Mouse (Mus musculus) midbrain, embryonic 10.5 days (tissue): ENCODE data around the gene Nf2. TPM values are rescaled to one million over a fixed set of nuclear protein-coding genes. Genes with fewer than 3 reads are reported as not detected.
"Not testable (repeated sequence)": the region's sequence is repeated elsewhere in the genome, so short reads cannot be mapped to it uniquely, and the experiment has no call there.

Experiments
- DNase-seq: peaks from one replicate; pipeline ENCODE4 v3.0.0-alpha.2; 2017; ENCODE audit warnings: low spot score
- H3K27ac ChIP-seq: fragments of 300-500 bp; sonication (generic); replicated peaks from 2 replicates; pipeline ENCODE4 v1.5.1; 2016; ENCODE audit warnings: mild to moderate bottlenecking
- H3K27me3 ChIP-seq: fragments of 300-500 bp; sonication (generic); 2 replicates; pipeline ENCODE4 v1.6.1; 2016; ENCODE audit warnings: low read depth, mild to moderate bottlenecking; ENCODE audit not compliant: poor library complexity, severe bottlenecking
- H3K36me3 ChIP-seq: fragments of 300-500 bp; sonication (generic); 2 replicates; pipeline ENCODE4 v1.6.1; 2016; ENCODE audit warnings: mild to moderate bottlenecking, moderate library complexity
- H3K4me1 ChIP-seq: fragments of 300-500 bp; sonication (generic); 2 replicates; pipeline ENCODE4 v1.6.1; 2016
- H3K4me3 ChIP-seq: fragments of 300-500 bp; sonication (generic); 2 replicates; pipeline ENCODE4 v1.5.1; 2016; ENCODE audit warnings: mild to moderate bottlenecking, moderate library complexity
- H3K9me3 ChIP-seq: fragments of 300-500 bp; sonication (generic); replicated peaks from 2 replicates; pipeline ENCODE4 v1.6.1; 2016; ENCODE audit warnings: mild to moderate bottlenecking
- WGBS: fragments of 180-500 bp; shearing (Covaris S2); methylation state at CpG from one replicate; pipeline ENCODE4 v1.1.7; 2016; 5-methylcytosine and 5-hydroxymethylcytosine counted together
- polyA plus RNA-seq: library from polyadenylated mRNA; unstranded; fragments of >200 nt; fragmentation: Nextera tagmentation; extraction: Ambion mirVana; gene quantifications from 2 replicates; pipeline ENCODE4 v1.2.1, GENCODE M21; 2016

The Nf2 gene
- polyA plus RNA-seq, 1 experiment from 2014 or later: 55.5 TPM

DNA sequence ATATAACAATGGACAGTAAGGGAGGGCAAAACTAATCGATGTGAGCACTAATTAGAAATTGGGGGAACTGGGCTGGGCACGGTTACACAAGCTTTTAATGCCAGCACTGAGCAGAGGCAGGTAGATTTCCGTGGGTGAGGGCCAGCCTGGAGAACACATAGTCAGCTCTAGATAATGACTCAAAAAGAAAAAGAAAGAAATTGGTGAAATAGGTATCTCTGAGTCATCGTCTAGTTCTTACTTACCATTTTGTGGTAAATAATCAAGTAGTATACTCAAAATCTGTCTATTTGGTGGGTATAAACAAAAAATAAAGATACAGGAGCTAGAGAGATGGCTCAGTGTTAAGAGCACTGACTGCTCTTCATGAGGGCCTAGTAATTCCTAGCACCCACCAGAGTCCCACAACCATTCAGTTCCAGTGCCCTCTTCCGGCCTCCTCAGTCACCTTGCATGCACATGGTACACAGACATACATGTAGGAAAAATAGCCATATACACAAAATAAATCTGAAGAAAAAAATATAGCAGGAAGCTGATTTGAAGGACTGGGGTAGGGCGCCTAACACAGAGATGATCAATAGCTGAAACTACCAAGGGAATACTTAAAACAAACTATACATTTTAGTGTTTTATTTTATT, 44.3 kb downstream of the Nf2 start:
- no peak for DNase-seq
- Histone ChIP-seq H3K27ac (no peak overlapping the region), H3K27me3 (no peaks in the 10 kb centered on the region), H3K36me3 (peaks cover 56% of the 10 kb centered on the region), H3K4me3 (no peak overlapping the region), H3K9me3 (no peaks in the 10 kb centered on the region), H3K4me1 (no peaks in the 10 kb centered on the region)
- WGBS: 92% methylated on average over 6 of the region's 6 CpGs

DNA sequence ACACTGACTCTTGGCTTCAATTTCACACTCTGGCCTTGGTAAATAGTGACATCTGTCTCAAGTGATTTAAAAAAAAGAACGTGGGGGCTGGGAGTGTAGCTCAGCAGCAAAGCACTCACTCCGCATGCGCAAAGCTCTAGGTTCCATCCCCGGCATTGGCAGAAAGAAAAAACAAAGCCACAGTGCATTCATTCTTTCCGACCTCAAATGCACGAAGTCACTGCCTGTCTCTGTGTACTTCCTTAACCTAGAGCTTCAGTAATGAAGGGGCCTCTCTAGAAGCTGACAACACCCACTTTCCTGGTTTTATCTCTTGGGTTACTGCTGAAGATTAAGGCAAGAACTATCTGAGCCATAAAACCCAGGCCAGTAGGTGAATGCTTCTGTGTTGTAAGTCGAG, 45.4 kb downstream of the Nf2 start:
- WGBS: 58% methylated on average over 7 of the region's 7 CpGs

DNA sequence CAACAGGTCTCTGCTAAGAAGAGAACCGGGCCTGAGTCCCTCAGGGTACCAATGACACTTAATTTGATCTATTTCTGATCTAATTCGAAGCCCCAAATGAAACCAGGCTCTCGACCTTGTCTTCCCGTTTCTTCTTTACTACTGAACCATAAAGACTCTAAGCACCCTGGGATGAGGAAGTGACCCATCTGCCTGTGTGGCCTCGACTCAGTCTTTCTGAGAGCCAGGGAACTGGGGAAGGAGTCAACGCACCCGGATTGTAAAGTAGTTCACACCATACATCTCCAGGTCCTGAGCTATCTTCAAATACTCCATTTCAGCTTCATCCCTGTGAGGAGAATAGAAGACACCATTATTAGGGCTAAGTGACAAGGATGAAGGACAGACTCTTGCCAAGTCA, 45.9 kb downstream of the Nf2 start:
- WGBS: 67% methylated on average over 7 of the region's 7 CpGs
- H3K36me3 ChIP-seq: peaks cover 70% of the 10 kb centered on the region
- no peak for DNase-seq
- no peaks in the 10 kb centered on the region for H3K27me3 ChIP-seq
- no peaks in the 10 kb centered on the region for H3K9me3 ChIP-seq
- no peaks in the 10 kb centered on the region for H3K4me1 ChIP-seq
- H3K27ac ChIP-seq: no peak overlapping the region
- no peak overlapping the region for H3K4me3 ChIP-seq

More for the DNA sequence above, 45.4 kb downstream of the Nf2 start:
- Histone ChIP-seq H3K4me3 (no peak overlapping the region), H3K27me3 (no peaks in the 10 kb centered on the region), H3K36me3 (peaks cover 65% of the 10 kb centered on the region), H3K4me1 (no peaks in the 10 kb centered on the region), H3K9me3 (no peaks in the 10 kb centered on the region), H3K27ac (no peak overlapping the region)
- no peak for DNase-seq

DNA sequence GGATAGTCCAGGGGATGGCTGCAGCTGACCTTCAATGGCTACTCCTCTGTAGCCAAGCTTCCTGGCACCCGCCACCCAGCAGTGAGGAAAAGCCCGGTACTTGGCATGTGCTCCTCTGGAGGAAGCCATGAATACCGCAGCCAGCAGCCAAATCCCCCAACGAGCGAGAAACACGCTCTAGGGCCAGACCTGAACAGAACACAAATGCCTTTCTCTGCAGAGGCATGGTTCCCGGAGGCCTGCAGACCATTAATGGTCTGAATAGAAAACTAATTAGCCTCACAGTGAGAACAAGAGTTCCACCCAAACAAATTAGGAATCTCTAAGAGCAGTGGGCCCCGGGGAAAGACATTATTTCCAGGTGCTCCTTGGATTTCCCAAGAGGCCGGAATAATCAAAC, 46.3 kb downstream of the Nf2 start:
- no peaks in the 10 kb centered on the region for H3K4me1 ChIP-seq
- no peak for DNase-seq
- no peaks in the 10 kb centered on the region for H3K9me3 ChIP-seq
- H3K36me3 ChIP-seq: peaks cover 73% of the 10 kb centered on the region
- no peak overlapping the region for H3K27ac ChIP-seq
- H3K4me3 ChIP-seq: no peak overlapping the region
- WGBS: 73% methylated on average over 9 of the region's 9 CpGs
- H3K27me3 ChIP-seq: no peaks in the 10 kb centered on the region

DNA sequence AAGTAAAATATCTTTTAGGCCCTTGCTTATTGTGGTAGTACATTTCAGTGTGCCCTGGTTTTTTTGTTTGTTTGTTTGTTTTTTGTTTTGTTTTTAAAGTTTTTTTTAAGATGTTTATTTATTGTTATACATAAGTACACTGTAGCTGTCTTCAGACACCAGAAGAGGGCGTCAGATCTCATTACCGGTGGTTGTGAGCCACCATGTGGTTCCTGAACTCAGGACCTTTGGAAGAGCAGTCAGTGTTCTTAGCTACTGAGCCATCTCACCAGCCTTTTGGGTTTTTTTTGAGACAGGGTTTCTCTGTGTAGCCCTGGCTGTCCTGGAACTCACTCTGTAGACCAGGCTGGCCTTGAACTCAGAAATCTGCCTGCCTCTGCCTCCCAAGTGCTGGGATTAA, 46.9 kb downstream of the Nf2 start:
- H3K27me3 ChIP-seq, H3K27ac ChIP-seq, H3K4me3 ChIP-seq, DNase-seq, H3K4me1 ChIP-seq, H3K9me3 ChIP-seq: not testable (repeated sequence)
- 90% methylated on average over 2 of the region's 2 CpGs for WGBS
- H3K36me3 ChIP-seq: peaks cover 75% of the 10 kb centered on the region

DNA sequence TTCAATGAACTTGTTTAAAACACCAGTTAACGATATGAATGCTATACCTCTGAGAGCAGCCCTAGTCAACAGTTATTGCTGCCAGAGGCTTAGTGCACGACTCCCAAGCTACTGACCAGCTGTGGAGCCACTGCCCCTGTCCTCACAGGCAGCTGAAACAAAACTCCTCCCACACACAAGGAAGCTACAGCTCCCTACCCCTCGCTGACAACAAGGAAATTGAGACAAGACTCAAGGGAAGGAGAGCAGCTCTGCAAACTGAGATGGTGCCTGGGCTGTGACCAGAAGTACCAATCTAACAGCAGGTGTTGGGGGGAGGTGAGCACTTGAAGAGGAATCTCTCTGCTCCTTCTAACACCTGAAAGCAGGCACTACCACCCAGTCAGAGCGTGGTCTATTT, 48.7 kb downstream of the Nf2 start:
- H3K27ac ChIP-seq: no peak overlapping the region
- WGBS: 62% methylated on average over 4 of the region's 4 CpGs
- H3K4me1 ChIP-seq: no peaks in the 10 kb centered on the region
- peaks cover 62% of the 10 kb centered on the region for H3K36me3 ChIP-seq
- no peaks in the 10 kb centered on the region for H3K27me3 ChIP-seq
- H3K9me3 ChIP-seq: no peaks in the 10 kb centered on the region
- H3K4me3 ChIP-seq: no peak overlapping the region
- DNase-seq: no peak

DNA sequence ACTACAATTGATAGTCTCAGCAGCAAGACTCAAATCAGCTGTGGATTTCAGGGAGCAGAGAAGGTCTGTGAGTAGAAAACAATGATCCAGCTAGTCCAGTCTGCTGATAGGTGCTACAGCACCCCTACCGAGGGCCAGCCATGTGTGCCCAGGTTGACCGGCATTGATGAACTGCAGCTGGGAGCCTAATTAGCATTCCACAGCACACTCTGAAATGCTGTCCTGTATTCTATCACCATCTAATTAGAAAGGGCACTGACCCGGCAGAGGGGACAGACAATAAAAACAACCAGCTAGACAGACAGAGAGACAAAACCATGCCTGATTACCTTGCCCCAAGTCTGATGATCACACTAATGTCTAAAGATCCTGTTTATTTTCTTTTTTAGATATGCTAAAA, 56.3 kb downstream of the Nf2 start:
- H3K27ac ChIP-seq: no peak overlapping the region
- H3K4me3 ChIP-seq: no peak overlapping the region
- H3K36me3 ChIP-seq: peaks cover 53% of the 10 kb centered on the region
- 52% methylated on average over 3 of the region's 3 CpGs for WGBS
- H3K27me3 ChIP-seq: no peaks in the 10 kb centered on the region
- no peaks in the 10 kb centered on the region for H3K9me3 ChIP-seq
- 0 out of 2 replicates have a peak, but pooled peaks cover 2% of the 10 kb centered on the region for H3K4me1 ChIP-seq
- DNase-seq: no peak

DNA sequence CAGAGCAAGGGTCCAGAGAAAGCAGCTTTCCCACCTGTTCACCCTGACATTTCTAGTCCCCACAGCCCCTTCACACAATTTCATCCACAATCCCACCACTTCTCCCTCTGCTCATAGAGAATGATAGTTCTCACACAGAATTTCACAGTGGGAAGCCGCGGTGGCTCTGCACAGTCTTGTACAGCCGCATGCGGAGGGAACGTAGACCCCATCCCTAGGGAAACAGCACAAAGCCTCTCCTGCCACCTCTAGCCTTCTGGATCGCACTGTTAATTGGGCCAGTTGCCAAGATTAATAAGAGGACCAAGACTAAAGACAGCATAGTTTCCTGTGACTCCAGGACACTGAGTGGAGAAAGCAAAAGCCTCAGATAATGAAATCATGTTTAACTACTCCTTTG, 57.8 kb downstream of the Nf2 start:
- DNase-seq: no peak
- no peaks in the 10 kb centered on the region for H3K27me3 ChIP-seq
- no peaks in the 10 kb centered on the region for H3K9me3 ChIP-seq
- no peak overlapping the region for H3K4me3 ChIP-seq
- 0 out of 2 replicates have a peak, but pooled peaks cover 2% of the 10 kb centered on the region for H3K4me1 ChIP-seq
- H3K27ac ChIP-seq: no peak overlapping the region
- WGBS: 83% methylated on average over 6 of the region's 6 CpGs
- peaks cover 61% of the 10 kb centered on the region for H3K36me3 ChIP-seq

DNA sequence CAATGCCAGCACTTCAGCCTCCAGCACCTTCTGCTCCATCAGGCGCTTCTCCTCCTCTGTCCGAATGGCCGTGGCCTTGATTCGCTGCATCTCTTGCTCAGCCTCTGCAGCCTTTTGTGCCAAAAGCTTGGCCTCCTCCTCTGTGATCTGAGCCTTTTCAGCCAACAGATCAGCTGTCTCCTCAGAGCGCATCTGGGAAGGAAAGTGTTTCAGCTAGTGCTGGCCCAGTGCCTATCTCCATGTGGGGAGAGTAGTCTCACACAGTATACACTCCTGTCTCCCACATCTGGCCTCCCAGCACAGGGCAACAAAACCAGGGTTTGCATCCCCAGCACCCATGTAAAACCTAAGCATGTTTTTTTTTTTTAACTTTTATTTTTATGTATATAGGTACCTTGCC, 59.6 kb downstream of the Nf2 start:
- no peak for DNase-seq
- no peak overlapping the region for H3K27ac ChIP-seq
- H3K4me3 ChIP-seq: no peak overlapping the region
- no peaks in the 10 kb centered on the region for H3K27me3 ChIP-seq
- peaks cover 79% of the 10 kb centered on the region for H3K36me3 ChIP-seq
- H3K4me1 ChIP-seq: 0 out of 2 replicates have a peak, but pooled peaks cover 2% of the 10 kb centered on the region
- WGBS: 93% methylated on average over 5 of the region's 5 CpGs
- H3K9me3 ChIP-seq: no peaks in the 10 kb centered on the region

DNA sequence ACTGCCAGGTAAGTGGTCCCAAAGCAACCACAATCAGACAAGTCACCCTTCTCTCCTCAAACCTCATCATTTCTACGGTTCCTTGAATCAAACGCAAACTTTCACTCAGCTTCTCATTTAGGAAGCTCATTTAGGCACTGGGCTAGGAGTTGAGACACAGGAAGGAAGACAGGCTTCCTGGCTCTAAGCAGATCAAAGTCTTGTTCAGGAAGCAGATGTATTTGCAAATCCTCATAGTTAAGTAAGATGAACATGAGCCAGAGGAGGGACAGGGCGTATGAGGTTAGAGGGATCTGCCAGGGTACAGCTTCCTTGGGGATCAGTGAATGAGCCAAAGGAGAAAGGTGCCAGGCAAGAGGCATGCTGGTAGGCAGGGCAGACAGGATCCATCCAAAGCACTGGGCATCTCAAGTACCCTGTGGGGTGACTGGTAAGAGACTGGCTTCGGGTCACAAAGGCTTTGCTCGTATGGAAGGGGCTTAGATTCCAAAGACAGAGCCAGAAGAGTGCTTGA, 64.7 kb downstream of the Nf2 start:
- no peak overlapping the region for H3K4me3 ChIP-seq
- no peak for DNase-seq
- no peaks in the 10 kb centered on the region for H3K4me1 ChIP-seq
- peaks cover 94% of the 10 kb centered on the region for H3K36me3 ChIP-seq
- no peaks in the 10 kb centered on the region for H3K9me3 ChIP-seq
- H3K27me3 ChIP-seq: no peaks in the 10 kb centered on the region
- 85% methylated on average over 5 of the region's 5 CpGs for WGBS
- H3K27ac ChIP-seq: no peak overlapping the region

DNA sequence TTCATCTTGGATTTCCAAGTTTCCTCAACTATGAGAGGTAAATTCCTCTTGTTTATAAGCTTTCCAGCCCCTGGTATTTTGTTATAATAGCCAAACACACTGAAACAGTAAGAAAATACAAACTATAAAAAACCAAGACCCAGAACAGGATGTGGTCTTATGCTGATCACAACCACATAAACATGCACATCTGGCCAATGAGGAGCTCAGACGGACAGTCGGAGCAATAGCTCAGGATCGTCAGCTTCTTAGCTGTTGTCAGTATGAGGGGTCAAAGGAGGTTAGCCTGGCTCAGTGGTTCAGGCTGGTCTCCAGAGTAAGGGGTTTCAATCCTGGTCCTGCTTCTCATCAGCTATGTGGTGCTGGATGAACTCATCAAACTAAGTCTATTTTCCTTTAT, 66.2 kb downstream of the Nf2 start:
- Histone ChIP-seq H3K27ac (no peak overlapping the region), H3K27me3 (no peaks in the 10 kb centered on the region), H3K9me3 (no peaks in the 10 kb centered on the region), H3K4me1 (no peaks in the 10 kb centered on the region), H3K36me3 (peaks cover 94% of the 10 kb centered on the region), H3K4me3 (no peak overlapping the region)
- WGBS: 95% methylated on average over 3 of the region's 3 CpGs
- no peak for DNase-seq

DNA sequence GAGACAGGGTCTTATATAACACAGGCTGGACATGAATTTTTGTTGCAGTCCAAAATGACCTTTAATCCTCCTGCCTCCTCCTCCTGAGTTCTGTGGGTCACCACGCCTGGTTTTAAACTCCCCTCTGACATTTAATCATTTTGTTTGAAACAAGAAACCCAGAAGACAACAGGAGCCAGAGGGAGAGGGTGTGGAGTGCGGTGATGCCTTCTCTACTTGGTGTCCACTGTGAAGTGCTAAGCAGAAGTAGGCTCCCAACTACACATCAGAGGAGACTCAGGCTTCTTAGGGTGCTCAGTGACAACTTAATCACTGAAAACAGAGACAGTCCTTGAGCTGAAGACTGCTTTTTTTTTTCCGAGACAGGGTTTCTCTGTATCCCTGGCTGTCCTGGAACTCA, 68.4 kb downstream of the Nf2 start:
- H3K4me3 ChIP-seq: no peak overlapping the region
- 76% methylated on average over 3 of the region's 3 CpGs for WGBS

DNA sequence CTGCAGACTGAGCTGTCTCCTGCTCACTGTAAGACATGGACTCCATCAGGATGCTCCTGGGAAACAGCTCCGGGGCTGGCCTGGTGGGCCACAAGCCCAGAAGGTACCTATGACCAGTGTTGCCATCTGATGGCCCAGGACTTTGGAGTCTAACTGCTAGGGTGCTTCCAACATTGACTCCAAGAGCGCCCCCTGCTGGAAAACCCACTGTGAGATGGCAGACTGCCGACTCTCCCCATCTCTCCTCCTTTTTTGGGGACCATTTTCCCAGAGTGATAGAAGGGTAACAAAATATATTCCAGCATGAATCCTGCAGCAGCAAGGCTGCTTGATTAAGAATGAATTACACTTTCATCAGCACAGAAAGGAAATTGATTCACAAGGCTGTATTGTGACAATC, 76.4 kb downstream of the Nf2 start:
- DNase-seq: peak; percentile 62
- Histone ChIP-seq H3K4me1 (peaks cover 10% of the 10 kb centered on the region), H3K27me3 (no peaks in the 10 kb centered on the region), H3K4me3 (no peak overlapping the region), H3K27ac (no peak overlapping the region), H3K9me3 (no peaks in the 10 kb centered on the region), H3K36me3 (peaks cover 73% of the 10 kb centered on the region)
- 38% methylated on average over 3 of the region's 3 CpGs for WGBS

More for the DNA sequence above, 68.4 kb downstream of the Nf2 start:
- no peaks in the 10 kb centered on the region for H3K9me3 ChIP-seq
- H3K4me1 ChIP-seq: no peaks in the 10 kb centered on the region
- peaks cover 94% of the 10 kb centered on the region for H3K36me3 ChIP-seq
- DNase-seq: no peak
- no peaks in the 10 kb centered on the region for H3K27me3 ChIP-seq
- no peak overlapping the region for H3K27ac ChIP-seq
